Mouse (Mus musculus) fat pad, adult 2 months (tissue): ENCODE measurements around the gene Tvp23b.

ENCODE experiments used
- DNase-seq: peaks from one replicate; pipeline ENCODE4 v3.0.0-alpha.2; 2011; ENCODE audit warnings: low read depth, low spot score; ENCODE audit errors: extremely low read depth

Tvp23b gene

GRCm38 (mm10) chr11:62879220-62880048 is at the start of gene Tvp23b:
Gene Tvp23b, plus strand, starts transcription at chr11:62879455.
- DNase-seq, result peak; percentile 52

GRCm38 (mm10) chr11:62830387-62830786 is 48.9 kb upstream of the Tvp23b start:
- DNase-seq, result no peak

- DNase-seq, result no peak
Observed at GRCm38 (mm10) chr11:62831906-62832305, 47.3 kb upstream of the Tvp23b start.

- no peak for DNase-seq
Observed at GRCm38 (mm10) chr11:62844562-62844961, 34.7 kb upstream of the Tvp23b start.

- no peak for DNase-seq
Observed at GRCm38 (mm10) chr11:62845730-62846129, 33.5 kb upstream of the Tvp23b start.

GRCm38 (mm10) chr11:62846961-62847654 is 32.1 kb upstream of the Tvp23b start, which contains the start of gene Fbxw10:
Gene Fbxw10, plus strand, starts transcription at chr11:62847069.
- no peak for DNase-seq

- no peak for DNase-seq
Observed at GRCm38 (mm10) chr11:62847655-62848191, 31.5 kb upstream of the Tvp23b start.

GRCm38 (mm10) chr11:62848301-62848700 is 31.0 kb upstream of the Tvp23b start:
- DNase-seq, result no peak

GRCm38 (mm10) chr11:62851199-62851598 is 28.1 kb upstream of the Tvp23b start:
- DNase-seq, result no peak

GRCm38 (mm10) chr11:62853334-62853733 is 25.9 kb upstream of the Tvp23b start:
- DNase-seq, result no peak

GRCm38 (mm10) chr11:62865562-62865961 is 13.7 kb upstream of the Tvp23b start:
- DNase-seq, result no peak

- DNase-seq, result no peak
Observed at GRCm38 (mm10) chr11:62866685-62867084, 12.6 kb upstream of the Tvp23b start.

- DNase-seq, result no peak
Observed at GRCm38 (mm10) chr11:62869201-62869600, 10.1 kb upstream of the Tvp23b start.

- no peak for DNase-seq
Observed at GRCm38 (mm10) chr11:62869715-62870371, 9.4 kb upstream of the Tvp23b start.

- no peak for DNase-seq
Observed at GRCm38 (mm10) chr11:62873479-62873878, 5.8 kb upstream of the Tvp23b start.

- no peak for DNase-seq
Observed at GRCm38 (mm10) chr11:62875696-62876095, 3.6 kb upstream of the Tvp23b start.

- no peak for DNase-seq
Observed at GRCm38 (mm10) chr11:62876445-62876844, 2.8 kb upstream of the Tvp23b start.

GRCm38 (mm10) chr11:62877391-62877790 is 1.9 kb upstream of the Tvp23b start:
- DNase-seq, result no peak

GRCm38 (mm10) chr11:62878728-62879127 is 527 bp upstream of the Tvp23b start:
- no peak for DNase-seq

- no peak for DNase-seq
Observed at GRCm38 (mm10) chr11:62883407-62883806, 4.2 kb downstream of the Tvp23b start.

- DNase-seq, result no peak
Observed at GRCm38 (mm10) chr11:62885323-62885722, 6.1 kb downstream of the Tvp23b start.
